Mouse (Mus musculus) right cerebral cortex, postnatal 14 days (tissue): ENCODE measurements at regions not wholly inside any gene's neighbourhood (a gene's known extent, or its start where the extent isn't known, plus 50 kb on each side); places are given as distances from the start of the nearest gene placed in this dataset.

ENCODE experiments used
- DNase-seq: peaks from one replicate; pipeline ENCODE4 v3.0.0; 2022

- no peak for DNase-seq
Measured at GRCm38 (mm10) chr9:41668741-41669140, 455.4 kb downstream of the Sorl1 start.

DNA sequence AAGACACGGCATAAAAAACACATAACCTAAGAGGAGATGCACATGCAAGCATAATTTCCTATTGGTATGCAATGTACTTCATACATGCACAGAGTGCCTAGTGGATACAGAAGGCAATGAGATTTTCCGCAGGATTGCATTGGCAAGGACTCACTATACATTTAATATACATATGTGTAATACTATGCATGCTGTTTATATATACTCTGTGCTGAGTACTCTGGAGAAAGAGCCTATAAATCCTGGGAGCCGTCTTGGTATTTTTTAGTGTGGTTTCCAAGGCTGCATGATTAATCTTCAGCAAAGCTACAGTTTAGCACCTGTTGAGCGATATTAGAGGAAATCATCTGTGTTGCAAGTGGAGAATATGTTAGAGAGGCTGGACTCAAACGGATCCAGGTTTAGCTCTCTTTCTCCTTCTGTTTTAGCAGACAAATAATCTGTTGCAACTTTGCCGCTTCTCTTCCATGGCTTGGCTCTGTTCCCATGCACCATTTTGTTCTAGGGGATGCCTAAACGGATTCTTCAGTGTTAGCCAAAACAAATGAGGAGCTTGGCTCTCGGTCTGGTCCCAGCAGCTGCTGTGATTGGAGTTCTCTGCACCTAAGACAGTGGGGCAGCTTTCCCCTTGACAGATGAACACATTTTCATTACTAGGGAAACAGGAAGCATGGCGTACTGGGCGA is 459.0 kb downstream of the Sorl1 start:
- peak; percentile 54 for DNase-seq

GRCm38 (mm10) chr9:41660576-41660975 is 463.5 kb downstream of the Sorl1 start:
- no peak for DNase-seq

DNA sequence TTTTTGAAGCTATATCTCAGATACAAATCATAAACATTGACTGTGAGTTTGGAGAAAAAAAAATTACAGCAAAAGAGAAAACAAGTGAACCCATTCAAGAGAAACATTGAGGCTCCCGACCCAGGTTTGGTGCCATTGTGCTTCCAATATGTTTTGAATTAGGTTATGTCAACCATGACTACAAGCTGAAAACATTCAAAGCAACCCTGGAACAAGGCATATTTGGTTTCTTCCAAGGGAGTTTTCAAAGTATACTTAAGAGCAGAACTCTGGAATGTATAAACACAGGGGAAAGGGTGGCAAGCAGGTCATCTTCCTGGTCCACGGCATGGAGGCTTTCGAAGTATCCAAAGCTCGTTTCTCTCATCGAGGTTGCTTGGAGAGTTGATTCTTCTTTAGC is 464.1 kb downstream of the Sorl1 start:
- DNase-seq, result no peak

- no peak for DNase-seq
Measured at GRCm38 (mm10) chr9:41631564-41632205, 470.2 kb upstream of the Ubash3b start.

GRCm38 (mm10) chr9:41621341-41621740 is 459.8 kb upstream of the Ubash3b start:
- DNase-seq, result no peak

DNA sequence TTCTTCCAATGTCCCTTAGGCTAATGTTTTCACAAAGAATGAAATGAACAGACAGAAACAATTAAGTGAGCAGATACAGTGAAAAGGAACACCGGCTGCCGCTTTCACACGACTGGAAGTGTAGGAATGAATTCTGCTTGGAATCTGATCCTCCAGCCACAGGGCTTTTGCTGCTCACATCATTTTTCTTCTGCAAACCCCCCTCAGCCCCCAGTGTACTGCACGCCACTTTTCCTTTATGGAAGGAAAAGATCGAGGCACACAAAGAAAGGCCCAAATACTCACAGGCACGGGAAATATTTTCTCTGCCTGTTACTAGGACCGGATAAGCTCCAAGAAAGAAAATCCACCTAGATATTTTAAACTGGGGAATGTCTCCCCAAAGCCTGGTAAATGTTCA is 452.5 kb upstream of the Ubash3b start:
- no peak for DNase-seq

DNA sequence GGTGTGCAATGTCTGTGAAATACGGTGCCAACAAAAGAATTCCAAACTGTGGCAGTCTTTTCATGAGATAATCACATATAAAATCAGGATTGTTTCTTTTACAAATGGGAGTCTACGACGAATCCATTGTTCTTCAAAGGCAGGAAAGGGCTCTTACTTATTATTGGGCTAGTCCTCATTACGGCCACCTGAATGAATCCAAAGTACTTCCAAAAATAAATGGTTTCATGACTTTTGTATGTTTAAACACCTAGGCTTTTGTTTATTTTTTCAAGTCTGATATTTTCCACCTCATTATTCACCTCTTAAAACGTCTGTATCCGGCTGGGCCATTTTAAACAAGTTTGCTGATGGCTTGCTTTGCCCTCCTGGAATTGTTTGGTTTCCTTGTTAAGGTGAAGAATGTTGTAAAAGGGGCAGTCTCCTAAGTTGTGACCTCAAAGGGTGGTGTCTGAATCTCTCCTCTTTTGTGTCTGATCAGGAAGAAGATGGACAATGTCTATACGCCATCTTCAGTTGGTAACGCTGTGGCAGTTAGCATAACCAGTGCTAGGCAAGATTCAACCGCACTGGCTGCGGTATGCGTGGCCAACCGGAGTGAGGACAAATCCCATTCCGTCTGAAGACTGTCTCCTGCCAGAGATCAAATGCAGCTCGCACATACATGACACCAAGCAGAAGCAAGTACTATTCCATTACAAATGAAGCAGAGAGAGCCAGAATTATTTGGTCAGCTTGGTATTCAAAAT is 451.5 kb upstream of the Ubash3b start:
- DNase-seq, result no peak

DNA sequence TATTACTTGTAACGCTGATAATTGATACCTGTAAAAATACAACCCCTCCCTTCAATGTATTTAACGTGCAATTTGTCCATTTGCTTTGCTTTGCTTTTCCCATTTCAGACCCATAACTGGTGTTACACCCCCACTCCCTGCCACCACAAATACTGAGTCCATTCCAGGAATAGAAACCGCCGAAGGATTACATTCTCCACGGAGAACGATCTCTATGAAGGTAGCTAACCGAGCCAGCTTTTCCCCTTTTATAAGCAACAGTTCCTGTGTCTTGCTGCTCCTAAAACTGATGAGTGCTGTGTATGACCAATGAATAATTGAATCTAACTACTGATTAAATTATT is 450.9 kb upstream of the Ubash3b start:
- DNase-seq, result no peak

GRCm38 (mm10) chr9:41611534-41612451 is 450.3 kb upstream of the Ubash3b start:
- peak; percentile 62 for DNase-seq

- DNase-seq, result no peak
Measured at GRCm38 (mm10) chr9:41610347-41610746, 448.9 kb upstream of the Ubash3b start.

- no peak for DNase-seq
Measured at GRCm38 (mm10) chr9:41606136-41606535, 444.6 kb upstream of the Ubash3b start.

DNA sequence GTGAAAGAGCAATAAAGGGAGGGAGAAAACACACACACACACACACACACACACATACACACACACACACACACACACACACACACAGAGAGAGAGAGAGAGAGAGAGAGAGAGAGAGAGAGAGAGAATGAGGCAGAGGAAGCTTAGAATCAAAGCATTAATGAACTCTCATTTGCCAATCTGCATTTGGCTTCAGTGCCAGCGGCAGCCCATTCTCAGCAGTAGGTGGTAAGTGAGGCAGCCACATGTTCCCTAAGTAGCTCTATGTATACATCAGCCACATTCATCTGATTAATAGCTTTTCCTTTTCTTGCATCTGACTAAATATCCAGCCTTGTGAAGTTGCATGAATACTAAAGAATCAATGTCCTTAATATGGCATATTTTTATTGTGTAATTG is 443.4 kb upstream of the Ubash3b start:
- DNase-seq, result no peak

DNA sequence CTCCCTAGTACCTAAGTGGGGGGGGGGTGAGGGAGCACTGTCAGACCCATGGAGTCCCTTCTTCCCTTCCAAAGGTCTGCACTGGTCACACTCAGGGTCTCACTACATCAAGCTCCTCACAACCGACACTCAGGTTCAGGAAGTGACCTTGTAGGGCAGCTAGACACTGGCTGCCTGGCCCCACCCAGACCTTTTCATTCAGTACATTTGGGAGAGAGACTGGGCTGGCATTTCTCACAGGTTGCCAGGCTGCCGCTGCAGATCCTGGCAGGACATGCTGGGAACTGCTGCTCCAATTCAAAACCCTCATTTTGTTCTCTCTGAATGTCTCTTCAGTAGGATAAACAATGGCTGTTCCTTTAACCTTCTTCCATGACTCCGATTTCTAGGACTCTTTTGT is 439.3 kb upstream of the Ubash3b start:
- DNase-seq, result no peak

- DNase-seq, result no peak
Measured at GRCm38 (mm10) chr9:41599874-41600273, 438.4 kb upstream of the Ubash3b start.

GRCm38 (mm10) chr9:41595749-41596148 is 434.3 kb upstream of the Ubash3b start:
- no peak for DNase-seq

DNA sequence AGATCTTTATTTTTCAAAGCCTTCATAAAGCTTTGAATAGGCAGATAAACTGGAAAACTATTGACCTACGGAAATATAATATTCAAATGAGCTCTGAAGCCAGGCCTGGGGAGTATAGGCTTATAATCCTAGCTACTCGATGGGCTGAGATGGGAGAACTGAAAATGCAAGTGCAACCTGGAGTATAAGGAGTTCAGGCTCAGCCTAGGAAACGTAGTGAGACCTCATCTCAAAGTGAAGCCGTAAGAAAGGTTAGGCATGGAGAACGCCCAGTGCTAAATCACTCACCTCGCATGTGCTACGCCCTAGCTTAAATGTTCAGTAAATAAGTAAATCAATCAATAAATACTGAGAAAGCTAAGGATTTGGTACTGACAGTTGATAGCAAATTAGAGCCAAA is 432.5 kb upstream of the Ubash3b start:
- no peak for DNase-seq

- no peak for DNase-seq
Measured at GRCm38 (mm10) chr9:41592900-41593690, 431.6 kb upstream of the Ubash3b start.

- DNase-seq, result no peak
Measured at GRCm38 (mm10) chr9:41592101-41592500, 430.6 kb upstream of the Ubash3b start.

DNA sequence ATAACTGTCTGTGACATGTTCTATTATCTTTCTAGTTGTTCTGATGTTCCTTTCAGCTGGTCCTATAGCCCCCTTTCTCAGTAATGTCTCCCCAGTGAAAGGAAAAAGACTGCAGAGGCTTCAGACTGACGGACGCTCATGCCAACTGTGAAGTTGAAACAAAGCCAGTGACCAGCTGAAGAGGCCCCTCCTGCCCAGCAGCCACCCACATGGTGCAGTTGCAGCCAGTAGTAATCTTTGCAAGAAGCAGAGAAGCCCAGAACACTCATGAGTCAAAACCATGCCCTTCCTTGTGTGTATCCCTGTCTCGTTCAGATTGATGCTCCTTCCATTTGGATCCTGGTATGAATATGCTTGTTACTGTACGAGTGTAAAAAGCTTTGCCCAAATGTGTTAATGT is 428.7 kb upstream of the Ubash3b start:
- DNase-seq, result no peak

DNA sequence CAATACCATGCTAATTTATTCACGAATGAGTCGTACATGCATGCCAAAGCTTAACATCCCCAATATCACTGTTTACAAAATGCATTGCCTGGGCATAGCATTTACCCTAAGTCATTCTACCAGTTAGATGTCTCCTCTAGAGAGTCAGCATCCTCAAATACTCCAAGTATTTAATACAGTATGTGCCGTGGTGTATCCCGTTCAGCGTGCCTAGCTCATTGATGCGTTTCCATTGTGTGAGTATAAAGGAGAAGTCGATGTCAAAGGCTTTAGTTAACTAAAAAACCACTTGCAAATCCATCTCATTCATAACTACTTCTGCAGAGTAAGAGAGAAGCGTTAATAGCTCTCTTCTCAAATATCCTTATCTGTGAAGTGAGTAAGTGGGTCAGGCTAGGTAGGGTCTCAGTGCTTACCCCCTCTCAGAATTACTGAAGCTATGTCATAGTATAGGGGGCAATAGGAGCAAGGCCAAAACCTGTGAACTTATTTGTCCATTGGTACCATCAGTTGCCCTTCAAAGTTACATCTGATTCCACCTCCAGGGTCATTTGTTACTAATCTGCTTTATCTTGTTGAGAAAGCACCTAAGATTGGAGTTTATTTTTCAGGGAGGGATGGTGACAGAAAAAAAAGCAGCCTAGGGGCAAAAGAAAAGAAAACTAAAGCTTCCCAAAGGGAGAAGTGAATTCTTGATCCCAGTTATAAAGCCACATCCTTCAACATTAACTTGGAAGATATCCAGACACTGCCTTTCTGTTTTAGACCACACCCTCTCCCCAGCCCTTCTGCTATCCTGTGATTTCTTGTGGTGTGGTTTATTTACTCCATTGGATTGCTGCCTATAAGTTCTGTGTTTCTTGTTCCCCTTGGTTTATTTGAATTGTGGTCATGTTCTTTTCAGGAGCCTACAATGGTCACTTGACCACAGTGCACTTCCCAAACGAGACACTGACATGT is 427.2 kb upstream of the Ubash3b start:
- no peak for DNase-seq
